Mouse (Mus musculus): ENCODE measurements around the gene Cyp2t4.
A peak's percentile ranks its signal among the peaks of the same experiment; 100 is the strongest.

Gene Cyp2t4

GRCm38 (mm10) chr7:27160921-27161320, 7.4 kb downstream of the Cyp2t4 start:
- no peak for DNase-seq (ENCODE audit: low read depth in 1 of 2, low spot score in 2 of 2)

DNA sequence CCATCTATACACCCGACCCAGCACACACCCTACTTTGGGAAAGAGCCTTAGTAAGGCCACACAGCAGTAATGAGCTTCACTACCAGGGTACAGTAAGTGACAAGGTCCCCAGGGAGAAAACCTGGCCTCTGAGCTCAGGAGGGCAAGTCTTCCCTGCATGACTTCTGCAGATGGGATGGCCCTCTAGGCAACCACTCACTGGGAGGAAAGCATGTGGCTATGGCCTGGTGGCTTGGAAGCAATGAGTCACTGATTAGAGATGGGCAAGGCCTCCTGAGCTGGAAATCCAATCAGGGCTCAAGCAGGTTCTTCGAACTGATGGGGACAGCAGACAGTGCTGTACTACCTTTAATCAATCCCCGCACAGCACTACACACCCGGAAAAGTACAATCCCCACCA, 8.2 kb downstream of the Cyp2t4 start:
- no peak for DNase-seq (ENCODE audit: low read depth in 1 of 2, low spot score in 2 of 2)

- DNase-seq (ENCODE audit: low read depth in 1 of 2, low spot score in 2 of 2), result no peak
These were observed 9.4 kb downstream of the Cyp2t4 start for GRCm38 (mm10) chr7:27162780-27163449.

DNA sequence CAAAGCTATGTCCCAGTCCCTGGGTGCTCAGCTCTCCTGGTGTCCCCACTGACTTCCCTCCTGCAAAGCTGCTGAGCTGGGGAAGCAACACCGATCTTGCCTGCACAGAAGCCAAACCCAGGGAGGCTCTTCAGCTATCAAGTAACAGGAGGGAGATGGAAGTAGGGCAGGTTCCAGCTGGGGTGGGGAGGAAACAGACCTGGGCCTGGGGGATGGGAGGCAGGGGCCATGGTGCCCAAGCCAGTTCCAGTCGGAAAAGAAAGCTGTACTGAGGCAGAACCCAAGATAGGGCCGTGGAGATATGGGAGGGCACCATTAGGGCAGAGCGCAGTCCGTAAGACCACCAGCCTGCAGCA, 9.9 kb downstream of the Cyp2t4 start:
- DNase-seq (ENCODE audit: low read depth in 1 of 2, low spot score in 2 of 2), result no peak

- no peak for DNase-seq (ENCODE audit: low read depth in 1 of 2, low spot score in 2 of 2)
These were observed 10.8 kb downstream of the Cyp2t4 start for GRCm38 (mm10) chr7:27164112-27164947.

DNA sequence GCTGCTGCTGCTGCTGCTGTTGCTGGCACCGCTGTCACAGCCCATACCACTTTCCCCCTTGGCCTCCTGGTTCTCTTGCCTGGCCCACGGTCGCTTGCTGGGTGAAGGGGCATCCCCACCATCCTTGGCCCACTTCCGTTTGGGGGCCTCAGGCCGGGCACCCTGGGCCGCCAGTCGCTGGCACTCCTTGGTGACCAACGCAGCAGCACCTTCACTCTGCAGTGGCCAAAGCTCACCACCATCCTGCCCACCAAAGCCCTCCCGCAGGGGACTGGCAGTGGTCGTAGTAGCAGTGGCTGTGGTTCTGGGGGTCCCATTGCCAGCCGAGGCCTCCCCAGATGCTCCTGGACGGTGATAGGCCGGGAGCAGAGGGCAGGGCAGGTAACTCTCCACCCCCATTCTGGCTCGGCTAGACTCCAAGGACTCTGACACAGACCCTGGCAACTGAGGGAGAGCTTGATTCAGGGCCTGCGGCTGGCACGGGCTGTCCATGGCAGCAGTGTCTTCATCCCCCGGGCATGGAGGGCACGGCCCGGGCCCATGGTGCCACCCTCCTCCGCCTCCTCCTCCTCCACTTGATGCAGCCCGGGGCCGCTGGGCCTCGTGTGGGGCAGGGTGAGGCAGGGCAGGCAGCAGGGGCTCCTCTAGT, 11.6 kb downstream of the Cyp2t4 start:
- DNase-seq (ENCODE audit: low read depth in 1 of 2, low spot score in 2 of 2), result no peak

DNA sequence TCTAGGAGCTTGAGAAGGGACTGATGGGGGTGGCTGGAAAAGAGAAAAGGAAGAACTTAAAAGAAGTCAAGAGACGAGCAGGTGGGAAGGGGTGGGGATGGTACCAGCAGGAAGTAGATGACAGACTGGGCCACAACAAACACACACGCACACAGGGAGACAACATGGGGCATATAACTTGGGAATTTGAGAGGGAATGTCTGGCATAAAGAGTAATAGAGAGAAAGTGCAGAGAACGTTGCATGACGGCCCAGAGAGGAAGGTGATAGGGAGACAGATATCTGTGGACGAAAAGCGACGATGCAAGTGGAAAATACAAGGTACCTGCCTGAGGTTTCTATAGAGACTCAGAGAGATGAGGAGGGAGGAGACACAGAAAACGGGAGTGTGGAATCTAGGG, 12.2 kb downstream of the Cyp2t4 start:
- DNase-seq (ENCODE audit: low read depth in 1 of 2, low spot score in 2 of 2), result no peak

DNA sequence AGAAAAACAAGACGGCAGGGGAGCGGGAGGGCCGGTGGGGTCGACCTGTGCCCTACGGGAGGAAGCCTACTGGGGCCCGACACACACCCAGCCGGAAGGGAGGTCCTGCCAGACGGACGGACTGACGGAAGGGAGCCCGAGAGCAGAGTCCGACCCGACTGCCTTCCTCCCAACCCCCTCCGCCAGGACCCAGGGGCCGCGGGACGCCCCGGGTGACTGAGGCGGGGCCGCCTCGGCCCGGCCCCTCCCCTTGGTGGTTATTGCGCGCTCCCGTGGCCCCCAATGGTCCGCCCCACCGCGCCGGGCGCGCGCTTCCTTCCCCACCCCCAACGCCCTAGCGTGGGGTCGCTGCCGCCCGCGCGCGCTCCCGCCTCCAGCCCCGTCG, 12.7 kb downstream of the Cyp2t4 start:
- DNase-seq (ENCODE audit: low read depth in 1 of 2, low spot score in 2 of 2), result peak; percentile 40 to 65

GRCm38 (mm10) chr7:27166614-27167474, 13.3 kb downstream of the Cyp2t4 start, which contains the start of gene Egln2:
Gene Egln2 (minus strand): TSS chr7:27166802.
- DNase-seq (ENCODE audit: low read depth in 1 of 2, low spot score in 2 of 2), result peak; percentile 83 to 91

GRCm38 (mm10) chr7:27167475-27168094, 14.1 kb downstream of the Cyp2t4 start:
- DNase-seq (ENCODE audit: low read depth in 1 of 2, low spot score in 2 of 2), result no peak

- DNase-seq (ENCODE audit: low read depth in 1 of 2, low spot score in 2 of 2), result no peak
These were observed 14.9 kb downstream of the Cyp2t4 start for GRCm38 (mm10) chr7:27168371-27168770.

DNA sequence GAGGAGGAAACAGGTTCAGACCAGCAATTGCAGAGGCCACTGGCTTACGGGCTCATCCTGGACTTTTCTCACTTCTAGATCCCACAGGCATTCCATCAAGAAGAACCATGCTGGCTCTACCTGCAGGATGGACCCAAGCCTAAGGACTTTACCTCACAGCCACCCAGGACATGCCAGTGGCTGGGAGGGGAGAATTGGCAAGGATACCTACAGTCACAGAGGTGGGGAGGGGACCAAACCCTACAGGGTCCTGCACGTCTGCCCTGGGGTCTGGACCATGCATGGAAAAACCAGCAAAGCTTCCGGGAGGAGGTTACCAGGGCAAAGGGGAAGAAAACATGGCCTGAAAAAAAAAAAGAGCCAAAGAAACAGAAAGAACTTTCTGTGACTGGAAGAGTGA, 17.5 kb downstream of the Cyp2t4 start:
- DNase-seq (ENCODE audit: low read depth in 1 of 2, low spot score in 2 of 2), result no peak

GRCm38 (mm10) chr7:27174496-27174895, 21.0 kb downstream of the Cyp2t4 start:
- DNase-seq (ENCODE audit: low read depth in 1 of 2, low spot score in 2 of 2), result no peak

GRCm38 (mm10) chr7:27174896-27175295, 21.4 kb downstream of the Cyp2t4 start:
- no peak for DNase-seq (ENCODE audit: low read depth in 1 of 2, low spot score in 2 of 2)

DNA sequence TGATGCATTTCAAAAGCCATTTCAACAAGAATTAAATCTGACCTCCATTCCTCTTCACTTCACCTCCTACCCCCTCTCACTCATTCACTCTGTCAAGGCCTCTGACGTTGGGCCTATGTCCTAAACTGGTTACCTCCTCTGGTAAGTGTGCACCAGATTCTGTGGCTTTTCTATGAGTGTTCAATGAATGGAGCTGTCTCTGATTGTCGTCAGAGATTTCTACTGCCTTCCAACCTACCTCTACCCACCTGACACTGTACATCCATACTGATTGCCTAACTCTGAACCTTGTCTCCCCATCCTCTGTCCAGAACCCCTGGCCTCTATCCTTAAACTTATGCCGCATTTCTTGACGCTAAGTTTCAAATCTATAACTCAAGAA, 24.4 kb downstream of the Cyp2t4 start:
- no peak for DNase-seq (ENCODE audit: low read depth in 1 of 2, low spot score in 2 of 2)

- DNase-seq (ENCODE audit: low read depth in 1 of 2, low spot score in 2 of 2), result peak; percentile 97 to 98
These were observed 25.1 kb downstream of the Cyp2t4 start, which contains the start of gene Rab4b for GRCm38 (mm10) chr7:27178324-27179216. Gene Rab4b (minus strand): TSS chr7:27178896.

- DNase-seq (ENCODE audit: low read depth in 1 of 2, low spot score in 2 of 2), result no peak
These were observed 25.9 kb downstream of the Cyp2t4 start for GRCm38 (mm10) chr7:27179217-27179918.

DNA sequence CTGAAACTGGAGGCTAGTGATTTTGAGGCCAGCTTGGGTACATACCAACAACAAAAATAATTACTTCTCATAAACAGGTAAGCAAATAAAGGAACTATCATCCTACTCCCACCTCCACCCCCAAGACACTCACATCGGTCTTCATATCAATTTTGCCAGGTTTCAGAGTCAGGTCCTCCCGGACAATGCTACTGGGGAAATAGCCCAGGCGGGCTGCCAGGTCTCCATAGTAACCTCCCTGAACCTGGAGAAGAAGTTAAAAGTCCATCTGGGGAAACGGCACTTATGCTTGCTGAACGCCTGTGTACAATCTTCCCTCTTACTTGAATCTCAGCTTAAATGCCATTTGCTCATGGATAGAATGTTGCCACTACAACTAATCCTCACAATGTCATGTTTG, 26.5 kb downstream of the Cyp2t4 start:
- no peak for DNase-seq (ENCODE audit: low read depth in 1 of 2, low spot score in 2 of 2)

Measured in monocyte, adult 2 months (primary cell).